In genomic region chr10:21998503-21999180, GRCm38 (mm10) we compare ENCODE assay signal across 8 mouse cellular contexts.
A peak's percentile ranks its signal among the peaks of the same experiment; 100 is the strongest.
DNase-seq lines count a peak whose midpoint lies in the region; ATAC-seq and TF ChIP-seq lines count a peak whose summit lies in the region.

No protein-coding gene starts in this region.

- TF ChIP-seq CTCF in lung, postnatal 0 days (IDR thresholded peaks at IDR 0.05), result no peak
- TF ChIP-seq CTCF in small intestine, adult 2 months (IDR thresholded peaks at IDR 0.05; ENCODE audit: extremely low read depth, insufficient read length, insufficient replicate concordance, low read depth, low read length), result no peak

- H3K4me2 ChIP-seq in lung, postnatal 0 days (replicated peaks; ENCODE audit: low read depth, low read length), result peak overlapping the region; percentile 92
- peak overlapping the region; percentile 85 for H3K4me2 ChIP-seq in kidney, embryonic 16.5 days (replicated peaks; ENCODE audit: low read depth, low read length)

- peak; percentile 6 for DNase-seq in cerebellum, adult 9-10 months
- DNase-seq in cerebellum, postnatal 36 days, result no peak
- DNase-seq in lung, postnatal 0 days (ENCODE audit: low spot score), result no peak
- no peak for DNase-seq in lung, postnatal 25 days (ENCODE audit: low spot score)
- no peak for DNase-seq in ovary, postnatal 14 days (ENCODE audit: low spot score)

- TF ChIP-seq POLR2A in small intestine, adult 2 months (IDR thresholded peaks at IDR 0.05; ENCODE audit: low read depth, low read length), result no peak

- no peak overlapping the region for H3K27ac ChIP-seq in lung, postnatal 0 days (ENCODE audit: low read length)
- peak overlapping the region; percentile 1; the same call in 1 of the 2 replicates for H3K27ac ChIP-seq in kidney, embryonic 16.5 days (ENCODE audit: low read length)
- H3K27ac ChIP-seq in small intestine, adult 2 months (ENCODE audit: insufficient read depth, low read depth, low read length), result no peak overlapping the region

- no peaks in the 10 kb centered on the region; the same call in 1 of the 2 replicates for H3K4me1 ChIP-seq in lung, postnatal 0 days (ENCODE audit: insufficient read depth, low read depth, low read length)
- H3K4me1 ChIP-seq in kidney, embryonic 16.5 days (ENCODE audit: insufficient read depth, low read length), result 0 out of 2 replicates have a peak, but pooled peaks cover 2% of the 10 kb centered on the region
- H3K4me1 ChIP-seq in small intestine, adult 2 months (ENCODE audit: control insufficient read depth, insufficient read depth, insufficient read length, low read length), result no peaks in the 10 kb centered on the region

- H3K36me3 ChIP-seq in lung, postnatal 0 days (ENCODE audit: insufficient read depth, low read length), result peaks cover 27% of the 10 kb centered on the region
- peaks cover 15% of the 10 kb centered on the region for H3K36me3 ChIP-seq in kidney, embryonic 16.5 days (ENCODE audit: insufficient read depth, low read length)
- H3K36me3 ChIP-seq in small intestine, adult 2 months (ENCODE audit: control insufficient read depth, insufficient read depth, low read length), result peaks cover 33% of the 10 kb centered on the region

- no peak for ATAC-seq in lung, postnatal 0 days
- no peak for ATAC-seq in kidney, embryonic 16.5 days (ENCODE audit: low FRiP score, low TSS enrichment)
- no peak for ATAC-seq in erythroblast, adult 5-6 weeks (replicated peaks; ENCODE audit: low FRiP score, poor library complexity, severe bottlenecking)

- peak overlapping the region; percentile 41 for H3K9ac ChIP-seq in lung, postnatal 0 days (replicated peaks; ENCODE audit: low read depth)
- peak overlapping the region; percentile 23 for H3K9ac ChIP-seq in kidney, embryonic 16.5 days (replicated peaks; ENCODE audit: low read length)

- TF ChIP-seq EP300 in lung, postnatal 0 days (IDR thresholded peaks at IDR 0.05), result no peak

- WGBS in lung, postnatal 0 days, result 64% methylated on average over 28 of the region's 28 CpGs
- WGBS in kidney, embryonic 16.5 days, result 72% methylated on average over 28 of the region's 28 CpGs
- WGBS in small intestine, adult 2 months, result 77% methylated on average over 28 of the region's 28 CpGs

- no peaks in the 10 kb centered on the region for H3K9me3 ChIP-seq in lung, postnatal 0 days (ENCODE audit: low read length)
- no peaks in the 10 kb centered on the region for H3K9me3 ChIP-seq in kidney, embryonic 16.5 days (ENCODE audit: low read length)

- H3K4me3 ChIP-seq in lung, postnatal 0 days (ENCODE audit: low read depth, low read length), result peak overlapping the region; percentile 88
- H3K4me3 ChIP-seq in kidney, embryonic 16.5 days (ENCODE audit: low read length), result peak overlapping the region; percentile 41
- H3K4me3 ChIP-seq in small intestine, adult 2 months (ENCODE audit: low read depth, low read length), result peak overlapping the region; percentile 49

- H3K27me3 ChIP-seq in lung, postnatal 0 days (replicated peaks; ENCODE audit: insufficient read depth, low read length), result no peaks in the 10 kb centered on the region
- H3K27me3 ChIP-seq in kidney, embryonic 16.5 days (ENCODE audit: insufficient read depth, low read length), result no peaks in the 10 kb centered on the region
- H3K27me3 ChIP-seq in small intestine, adult 2 months (ENCODE audit: control insufficient read depth, insufficient read depth, low read length), result no peaks in the 10 kb centered on the region
